ENCODE assay signal across 27 mouse cellular contexts in the genomic region with DNA sequence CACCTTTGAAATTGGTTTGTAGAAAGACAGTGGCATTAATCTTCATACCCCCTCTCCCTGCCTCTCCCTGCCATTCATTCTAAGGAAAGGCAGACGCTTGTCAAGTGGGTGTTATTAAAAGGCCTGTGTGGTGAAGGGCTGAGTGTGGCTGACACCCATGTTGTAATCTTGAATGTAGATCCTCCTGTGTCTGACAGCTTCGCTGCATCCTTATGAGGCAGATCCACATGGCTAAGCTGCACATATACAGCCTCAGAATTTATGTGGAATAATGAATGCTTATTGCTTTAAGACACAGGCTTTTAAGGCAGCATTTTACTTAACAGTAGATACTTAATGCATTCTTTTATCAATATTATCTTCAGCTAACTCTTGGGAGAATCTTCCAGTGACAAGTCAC.
"Had no signal": no experiment of that assay in that cellular context is flagged by ENCODE, and none has a peak within 500 bp of the region (broad histone marks: within the 10 kb centered on the region; RNA-seq: fewer than 3 reads in every experiment).

No protein-coding gene starts in this region.

- H3K27me3 ChIP-seq: heart, embryonic 13.5 days; heart, embryonic 15.5 days; hindbrain, embryonic 15.5 days; kidney, embryonic 15.5 days; limb, embryonic 13.5 days; limb, embryonic 15.5 days; liver, embryonic 12.5 days had no signal

- H3K4me2 ChIP-seq: heart, embryonic 11.5 days; heart, embryonic 13.5 days; heart, embryonic 15.5 days; hindbrain, embryonic 15.5 days; kidney, embryonic 15.5 days; limb, embryonic 13.5 days; limb, embryonic 15.5 days; liver, embryonic 12.5 days had no signal

- H3K36me3 ChIP-seq: heart, embryonic 13.5 days; heart, embryonic 15.5 days; hindbrain, embryonic 15.5 days; kidney, embryonic 15.5 days; limb, embryonic 13.5 days; limb, embryonic 15.5 days; liver, embryonic 12.5 days had no signal

- H3K4me1 ChIP-seq: heart, embryonic 13.5 days; heart, embryonic 15.5 days; hindbrain, embryonic 15.5 days; kidney, embryonic 15.5 days; limb, embryonic 13.5 days; limb, embryonic 15.5 days; liver, embryonic 12.5 days had no signal

- DNase-seq: gastrocnemius, postnatal 14 days; gastrocnemius, postnatal 36 days; heart, adult 11 months; heart, adult 2 months; heart, postnatal 14 days; heart, postnatal 36 days; kidney, adult 11 months; kidney, adult 2 months; kidney, adult 9 months; kidney, postnatal 14 days; kidney, postnatal 36 days; layer of hippocampus, adult 9-11 months; layer of hippocampus, postnatal 36 days; left cerebral cortex, postnatal 4 days; lung, adult 18-20 months had no signal

- H3K9ac ChIP-seq: heart, embryonic 13.5 days; heart, embryonic 15.5 days; hindbrain, embryonic 15.5 days; kidney, embryonic 15.5 days; limb, embryonic 13.5 days; limb, embryonic 15.5 days; liver, embryonic 12.5 days; liver, embryonic 14.5 days had no signal

- H3K9me3 ChIP-seq: heart, embryonic 15.5 days; hindbrain, embryonic 15.5 days; kidney, embryonic 15.5 days; limb, embryonic 13.5 days; limb, embryonic 15.5 days had no signal

- H3K27ac ChIP-seq: heart, adult 2 months; heart, embryonic 13.5 days; heart, embryonic 15.5 days; hindbrain, embryonic 15.5 days; hindbrain, postnatal 0 days; kidney, embryonic 15.5 days; kidney, postnatal 0 days; limb, embryonic 13.5 days; limb, embryonic 15.5 days; liver, embryonic 12.5 days; liver, embryonic 14.5 days had no signal

- ATAC-seq: hindbrain, postnatal 0 days; intestine, embryonic 16.5 days; liver, embryonic 12.5 days had no signal

- H3K4me3 ChIP-seq: heart, adult 2 months; heart, embryonic 13.5 days; heart, embryonic 15.5 days; hindbrain, embryonic 15.5 days; kidney, embryonic 15.5 days; limb, embryonic 13.5 days; limb, embryonic 15.5 days; liver, embryonic 12.5 days had no signal
